Mouse (Mus musculus): Measurements from ENCODE around the gene Cask. TPM values are rescaled to one million over a fixed set of nuclear protein-coding genes. Genes with fewer than 3 reads are reported as not detected.

The Cask gene
- total and polyA plus RNA-seq, 2 experiments from 2014 or later: 79.5 to 146 TPM

DNA sequence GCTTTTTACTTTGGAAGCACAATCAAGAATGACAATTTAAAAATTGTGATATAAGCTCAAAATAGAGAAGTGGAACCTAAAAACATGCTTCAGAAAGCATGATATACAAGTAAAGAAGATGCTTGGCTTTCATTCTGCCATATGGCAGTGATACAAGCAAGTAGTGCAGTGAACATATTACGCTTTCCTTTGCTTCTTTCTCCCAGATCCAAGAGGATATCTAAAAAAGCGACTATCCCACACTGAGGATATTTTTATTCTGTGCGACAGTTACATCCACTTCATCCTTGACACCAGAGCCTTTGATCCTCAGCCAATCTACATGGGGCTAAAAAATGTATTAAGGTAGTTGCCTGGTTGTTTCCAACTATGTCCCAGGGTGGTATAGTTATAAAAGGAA, 169.4 kb downstream of the Cask start:
- ATAC-seq (ENCODE audit: low FRiP score): no peak
- H3K36me3 ChIP-seq (ENCODE audit: insufficient read depth, low read length): no peaks in the 10 kb centered on the region

GRCm38 (mm10) chrX:13673001-13673400, 178.2 kb downstream of the Cask start:
- Histone ChIP-seq H3K4me2 (ENCODE audit: low read depth, low read length, poor library complexity, severe bottlenecking) (no peak overlapping the region), H3K4me1 (ENCODE audit: insufficient read depth, low read length) (no peaks in the 10 kb centered on the region), H3K36me3 (ENCODE audit: insufficient read depth, low read length) (no peaks in the 10 kb centered on the region), H3K27me3 (ENCODE audit: insufficient read depth, low read length) (no peaks in the 10 kb centered on the region), H3K27ac (ENCODE audit: low read depth, low read length) (no peak overlapping the region), H3K4me3 (ENCODE audit: low read depth, low read length) (no peak overlapping the region), H3K9ac (replicated peaks; ENCODE audit: low read length, poor library complexity, severe bottlenecking) (no peak overlapping the region), H3K9me3 (ENCODE audit: low read length) (no peaks in the 10 kb centered on the region)
- no peak for TF ChIP-seq CTCF (IDR thresholded peaks at IDR 0.05)
- ATAC-seq (ENCODE audit: low FRiP score) (no peak), DNase-seq (ENCODE audit: low spot score) (no peak)
- WGBS: 87% methylated on average over 3 of the region's 3 CpGs

More for the DNA sequence above, 169.4 kb downstream of the Cask start:
- Histone ChIP-seq H3K4me1 (ENCODE audit: insufficient read depth, low read length) (no peaks in the 10 kb centered on the region), H3K27ac (ENCODE audit: low read depth, low read length) (no peak overlapping the region), H3K9ac (replicated peaks; ENCODE audit: low read length, poor library complexity, severe bottlenecking) (no peak overlapping the region), H3K4me2 (ENCODE audit: low read depth, low read length, poor library complexity, severe bottlenecking) (no peak overlapping the region), H3K27me3 (ENCODE audit: insufficient read depth, low read length) (no peaks in the 10 kb centered on the region), H3K4me3 (ENCODE audit: low read depth, low read length) (no peak overlapping the region), H3K9me3 (ENCODE audit: low read length) (no peaks in the 10 kb centered on the region)
- no peak for DNase-seq (ENCODE audit: low spot score)
- WGBS: 76% methylated on average over 3 of the region's 3 CpGs
- no peak for TF ChIP-seq CTCF (IDR thresholded peaks at IDR 0.05)

- H3K27ac ChIP-seq (ENCODE audit: low read depth, low read length): no peak overlapping the region
- H3K36me3 ChIP-seq (ENCODE audit: insufficient read depth, low read length): no peaks in the 10 kb centered on the region
- H3K4me2 ChIP-seq (ENCODE audit: low read depth, low read length, poor library complexity, severe bottlenecking): no peak overlapping the region
- ATAC-seq (ENCODE audit: low FRiP score): no peak
- H3K27me3 ChIP-seq (ENCODE audit: insufficient read depth, low read length): no peaks in the 10 kb centered on the region
- no peak for DNase-seq (ENCODE audit: low spot score)
- 71% methylated on average over 3 of the region's 3 CpGs for WGBS
- H3K9me3 ChIP-seq (ENCODE audit: low read length): no peaks in the 10 kb centered on the region
- no peak overlapping the region for H3K4me3 ChIP-seq (ENCODE audit: low read depth, low read length)
- H3K4me1 ChIP-seq (ENCODE audit: insufficient read depth, low read length): no peaks in the 10 kb centered on the region
- TF ChIP-seq CTCF (IDR thresholded peaks at IDR 0.05): no peak
- no peak overlapping the region for H3K9ac ChIP-seq (replicated peaks; ENCODE audit: low read length, poor library complexity, severe bottlenecking)
Observed at GRCm38 (mm10) chrX:13670342-13670741, 180.8 kb downstream of the Cask start.

DNA sequence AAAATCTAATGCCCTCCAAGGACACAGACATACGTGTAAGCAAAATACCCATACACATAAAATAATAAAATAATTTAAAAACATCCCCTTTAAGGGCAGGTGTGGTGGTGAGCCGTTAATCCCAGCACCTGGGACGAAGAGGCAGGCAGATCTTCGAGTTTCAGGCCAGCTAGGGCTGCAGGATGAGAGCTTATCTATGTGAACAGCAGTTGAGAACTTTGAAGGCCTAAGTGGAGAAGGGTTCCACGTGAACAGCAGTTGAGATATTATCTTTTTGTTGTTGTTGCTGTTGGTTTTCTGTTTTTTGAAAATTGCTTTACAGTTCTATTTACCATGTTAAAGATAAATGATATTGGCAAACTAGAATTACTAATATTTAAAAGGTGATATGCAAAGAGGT, 182.3 kb downstream of the Cask start:
- Histone ChIP-seq H3K27ac (ENCODE audit: low read depth, low read length) (no peak overlapping the region), H3K4me2 (ENCODE audit: low read depth, low read length, poor library complexity, severe bottlenecking) (no peak overlapping the region), H3K36me3 (ENCODE audit: insufficient read depth, low read length) (no peaks in the 10 kb centered on the region), H3K9ac (replicated peaks; ENCODE audit: low read length, poor library complexity, severe bottlenecking) (no peak overlapping the region), H3K4me3 (ENCODE audit: low read depth, low read length) (no peak overlapping the region), H3K9me3 (ENCODE audit: low read length) (no peaks in the 10 kb centered on the region), H3K4me1 (ENCODE audit: insufficient read depth, low read length) (no peaks in the 10 kb centered on the region), H3K27me3 (ENCODE audit: insufficient read depth, low read length) (no peaks in the 10 kb centered on the region)
- DNase-seq (ENCODE audit: low spot score): no peak
- WGBS: 80% methylated on average over 5 of the region's 5 CpGs
- TF ChIP-seq CTCF (IDR thresholded peaks at IDR 0.05): no peak
- no peak for ATAC-seq (ENCODE audit: low FRiP score)

DNA sequence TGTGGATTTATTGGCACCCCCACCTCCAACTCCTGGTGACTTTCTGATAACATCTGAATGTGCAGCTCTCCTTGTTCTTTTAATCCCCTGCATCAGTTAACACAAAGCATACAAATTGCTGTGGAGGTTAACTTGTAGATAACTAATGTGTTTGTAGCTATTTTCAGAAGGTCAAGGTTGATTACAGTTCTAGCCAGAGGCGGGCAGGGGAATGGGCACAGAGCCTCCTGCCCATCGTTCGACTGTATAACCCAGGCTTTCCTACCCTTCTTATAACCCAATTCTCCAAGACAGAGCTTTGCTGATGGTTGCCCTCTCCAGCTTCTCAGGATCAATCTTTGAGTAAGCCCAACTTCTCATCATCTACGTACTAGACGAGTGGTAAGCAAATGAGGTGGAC, 190.1 kb downstream of the Cask start, which contains the start of gene Gpr82:
Gene Gpr82 (plus strand): TSS at position 301 of the 400 bp plus-strand sequence.
- ATAC-seq (ENCODE audit: low FRiP score): no peak
- no peak for TF ChIP-seq CTCF (IDR thresholded peaks at IDR 0.05)
- 90% methylated on average over 5 of the region's 5 CpGs for WGBS

DNA sequence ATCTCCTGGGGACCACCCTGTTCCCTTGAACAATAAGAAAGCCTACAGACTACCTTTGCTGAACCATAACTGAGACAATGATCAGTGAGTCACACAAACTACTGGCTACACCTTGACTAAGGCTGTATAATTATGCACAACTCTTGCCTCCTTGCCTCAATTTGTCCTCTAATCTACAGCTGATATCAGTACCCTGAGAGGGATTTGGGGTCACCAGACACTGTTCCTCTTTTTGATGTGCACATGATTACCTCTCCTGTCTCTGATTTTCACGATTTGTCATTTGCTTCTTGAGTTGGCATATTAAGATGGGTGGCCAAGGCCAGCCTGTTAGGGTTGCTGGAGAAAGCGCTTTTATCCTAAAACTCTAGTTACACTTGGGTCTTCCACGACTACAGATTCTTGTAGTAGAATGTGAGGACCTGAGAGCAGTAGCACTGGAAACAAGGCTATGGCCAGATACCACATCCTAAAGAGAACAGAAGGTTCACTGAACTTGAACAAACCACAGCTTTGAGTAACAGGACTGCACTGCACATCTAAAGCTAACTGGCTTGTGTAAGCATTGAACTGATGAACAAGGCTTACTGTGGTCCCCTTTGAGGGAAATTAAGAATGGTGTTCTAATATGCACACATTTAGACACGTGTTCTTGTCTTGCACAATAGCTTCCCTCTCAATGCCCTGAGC, 191.8 kb downstream of the Cask start:
- Histone ChIP-seq H3K27me3 (ENCODE audit: insufficient read depth, low read length) (no peaks in the 10 kb centered on the region), H3K27ac (ENCODE audit: low read depth, low read length) (no peak overlapping the region), H3K4me1 (ENCODE audit: insufficient read depth, low read length) (no peaks in the 10 kb centered on the region), H3K4me3 (ENCODE audit: low read depth, low read length) (no peak overlapping the region), H3K36me3 (ENCODE audit: insufficient read depth, low read length) (no peaks in the 10 kb centered on the region), H3K9ac (replicated peaks; ENCODE audit: low read length, poor library complexity, severe bottlenecking) (no peak overlapping the region), H3K9me3 (ENCODE audit: low read length) (no peaks in the 10 kb centered on the region), H3K4me2 (ENCODE audit: low read depth, low read length, poor library complexity, severe bottlenecking) (no peak overlapping the region)
- no peak for DNase-seq (ENCODE audit: low spot score)
- ATAC-seq (ENCODE audit: low FRiP score): no peak
- 79% methylated on average over 4 of the region's 4 CpGs for WGBS
- TF ChIP-seq CTCF (IDR thresholded peaks at IDR 0.05): no peak

More for the DNA sequence above, 190.1 kb downstream of the Cask start, which contains the start of gene Gpr82:
- Histone ChIP-seq H3K4me3 (ENCODE audit: low read depth, low read length) (no peak within 1 kb of the TSS), H3K9ac (replicated peaks; ENCODE audit: low read length, poor library complexity, severe bottlenecking) (no peak within 1 kb of the TSS), H3K36me3 (ENCODE audit: insufficient read depth, low read length) (no peaks in the 10 kb centered on the region), H3K27me3 (ENCODE audit: insufficient read depth, low read length) (no peaks in the 10 kb centered on the region), H3K4me1 (ENCODE audit: insufficient read depth, low read length) (no peaks in the 10 kb centered on the region), H3K27ac (ENCODE audit: low read depth, low read length) (no peak within 1 kb of the TSS), H3K4me2 (ENCODE audit: low read depth, low read length, poor library complexity, severe bottlenecking) (no peak within 1 kb of the TSS), H3K9me3 (ENCODE audit: low read length) (no peaks in the 10 kb centered on the region)
- DNase-seq (ENCODE audit: low spot score): no peak

Measured in midbrain, postnatal 0 days (tissue).